ENCODE assay signal across 15 mouse cellular contexts in genomic region chr17:30163793-30164192, GRCm38 (mm10).
"Had no signal": no experiment of that assay in that cellular context is flagged by ENCODE, and none has a peak within 500 bp of the region (broad histone marks: within the 10 kb centered on the region; RNA-seq: fewer than 3 reads in every experiment).

No protein-coding gene starts in this region.

- H3K27ac ChIP-seq: limb, embryonic 13.5 days; liver, embryonic 13.5 days; stomach, embryonic 15.5 days had no signal

- H3K9ac ChIP-seq: limb, embryonic 13.5 days; liver, embryonic 13.5 days; stomach, embryonic 15.5 days had no signal

- H3K4me2 ChIP-seq: limb, embryonic 13.5 days; liver, embryonic 13.5 days; midbrain, embryonic 11.5 days; stomach, embryonic 15.5 days had no signal

- H3K4me3 ChIP-seq: limb, embryonic 13.5 days; liver, embryonic 13.5 days; stomach, embryonic 15.5 days had no signal

- H3K36me3 ChIP-seq: liver, embryonic 13.5 days; stomach, embryonic 15.5 days had no signal

- H3K27me3 ChIP-seq: limb, embryonic 13.5 days; liver, embryonic 13.5 days; stomach, embryonic 15.5 days had no signal

- DNase-seq: kidney, adult 9 months; kidney, postnatal 14 days; kidney, postnatal 4 days; left cerebral cortex, postnatal 4 days; liver, embryonic 13.5 days; lung, adult 2 months; lung, postnatal 14 days; lung, postnatal 4 days; midbrain, embryonic 14.5 days; right cerebral cortex, postnatal 25 days; spleen, adult 18-20 months; thymus, postnatal 36 days had no signal

- H3K9me3 ChIP-seq: limb, embryonic 13.5 days; liver, embryonic 13.5 days; stomach, embryonic 15.5 days had no signal
